Mouse (Mus musculus) large intestine, adult 2 months (tissue): ENCODE data around the gene Sned1. TPM values are rescaled to one million over a fixed set of nuclear protein-coding genes. Genes with fewer than 3 reads are reported as not detected.
"Not testable (repeated sequence)": the region's sequence is repeated elsewhere in the genome, so short reads cannot be mapped to it uniquely, and the experiment has no call there.

Source experiments
- DNase-seq: peaks from one replicate; pipeline ENCODE4 v3.0.0-alpha.2; 2012; ENCODE audit warnings: low read depth, low spot score
- WGBS: fragments of 180-500 bp; shearing (Covaris S2); methylation state at CpG from one replicate; pipeline ENCODE4 v1.1.7; 2018; 5-methylcytosine and 5-hydroxymethylcytosine counted together
- polyA plus RNA-seq: library from polyadenylated mRNA; depleted of rRNA; stranded (reverse); fragments of >200 nt; gene quantifications from 2 replicates; pipeline ENCODE4 v1.2.3, GENCODE M21; 2012; rRNA removed

Gene Sned1
- polyA plus RNA-seq, result 1.7 and 2.6 TPM in 2 replicates

- peak; percentile 70 for DNase-seq
Observed at GRCm38 (mm10) chr1:93235576-93236544, at the start of gene Sned1. Sned1 (plus strand) TSS chr1:93235841.

GRCm38 (mm10) chr1:93190726-93191305 lies 44.8 kb upstream of the Sned1 start:
- DNase-seq, result no peak

More at GRCm38 (mm10) chr1:93235576-93236544, at the start of gene Sned1:
- WGBS, result under 1% methylated on average over 100 of the region's 100 CpGs

GRCm38 (mm10) chr1:93194961-93195360 lies 40.7 kb upstream of the Sned1 start:
- 92% methylated on average over 3 of the region's 3 CpGs for WGBS

More at GRCm38 (mm10) chr1:93190726-93191305, 44.8 kb upstream of the Sned1 start:
- WGBS, result 17% methylated on average over 17 of the region's 17 CpGs

GRCm38 (mm10) chr1:93197454-93197853 lies 38.2 kb upstream of the Sned1 start:
- not testable (repeated sequence) for DNase-seq
- 42% methylated on average over 2 of the region's 2 CpGs for WGBS

More at GRCm38 (mm10) chr1:93194961-93195360, 40.7 kb upstream of the Sned1 start:
- DNase-seq, result no peak

- no peak for DNase-seq
- 76% methylated on average over 3 of the region's 3 CpGs for WGBS
Observed at GRCm38 (mm10) chr1:93197916-93198315, 37.7 kb upstream of the Sned1 start.

GRCm38 (mm10) chr1:93206277-93206970 lies 29.2 kb upstream of the Sned1 start:
- 80% methylated on average over 12 of the region's 12 CpGs for WGBS
- no peak for DNase-seq

GRCm38 (mm10) chr1:93207536-93208064 lies 28.0 kb upstream of the Sned1 start:
- 85% methylated on average over 4 of the region's 4 CpGs for WGBS
- DNase-seq, result no peak

GRCm38 (mm10) chr1:93210213-93210641 lies 25.4 kb upstream of the Sned1 start:
- DNase-seq, result no peak

GRCm38 (mm10) chr1:93211019-93211418 lies 24.6 kb upstream of the Sned1 start:
- no peak for DNase-seq
- WGBS, result 77% methylated on average over 11 of the region's 11 CpGs

More at GRCm38 (mm10) chr1:93210213-93210641, 25.4 kb upstream of the Sned1 start:
- WGBS, result 6% methylated on average over 9 of the region's 9 CpGs

- 59% methylated on average over 10 of the region's 10 CpGs for WGBS
- DNase-seq, result no peak
Observed at GRCm38 (mm10) chr1:93211549-93212220, 24.0 kb upstream of the Sned1 start.

GRCm38 (mm10) chr1:93212441-93212840 lies 23.2 kb upstream of the Sned1 start:
- WGBS, result 90% methylated on average over 7 of the region's 7 CpGs
- DNase-seq, result no peak

GRCm38 (mm10) chr1:93214612-93215011 lies 21.0 kb upstream of the Sned1 start:
- no peak for DNase-seq
- WGBS, result 70% methylated on average over 5 of the region's 5 CpGs

GRCm38 (mm10) chr1:93216839-93217497 lies 18.7 kb upstream of the Sned1 start:
- no peak for DNase-seq
- WGBS, result 37% methylated on average over 9 of the region's 9 CpGs

GRCm38 (mm10) chr1:93217530-93217929 lies 18.1 kb upstream of the Sned1 start:
- WGBS, result 60% methylated on average over 7 of the region's 7 CpGs
- DNase-seq, result no peak

- WGBS, result 64% methylated on average over 7 of the region's 7 CpGs
- DNase-seq, result no peak
Observed at GRCm38 (mm10) chr1:93220776-93221175, 14.9 kb upstream of the Sned1 start.

GRCm38 (mm10) chr1:93223972-93224371 lies 11.7 kb upstream of the Sned1 start:
- 9% methylated on average over 18 of the region's 18 CpGs for WGBS
- DNase-seq, result no peak

GRCm38 (mm10) chr1:93225226-93225625 lies 10.4 kb upstream of the Sned1 start:
- 13% methylated on average over 4 of the region's 4 CpGs for WGBS
- DNase-seq, result no peak

- no peak for DNase-seq
- WGBS, result 64% methylated on average over 5 of the region's 5 CpGs
Observed at GRCm38 (mm10) chr1:93225731-93226520, 9.7 kb upstream of the Sned1 start.
